Mouse (Mus musculus): ENCODE measurements around the gene Bmp6. TPM values are rescaled to one million over a fixed set of nuclear protein-coding genes. Genes with fewer than 3 reads are reported as not detected.

The Bmp6 gene
- total RNA-seq, 2 experiments from 2014 or later, result not detected

- ATAC-seq (replicated peaks; ENCODE audit: poor library complexity, severe bottlenecking), result no peak
Observed at GRCm38 (mm10) chr13:38353420-38354255, 8.7 kb downstream of the Bmp6 start.

- no peak for ATAC-seq (replicated peaks; ENCODE audit: poor library complexity, severe bottlenecking)
Observed at GRCm38 (mm10) chr13:38354284-38354683, 9.4 kb downstream of the Bmp6 start.

- ATAC-seq (replicated peaks; ENCODE audit: poor library complexity, severe bottlenecking), result no peak
Observed at GRCm38 (mm10) chr13:38359045-38359444, 14.1 kb downstream of the Bmp6 start.

GRCm38 (mm10) chr13:38362751-38363150, 17.8 kb downstream of the Bmp6 start:
- ATAC-seq (replicated peaks; ENCODE audit: poor library complexity, severe bottlenecking), result no peak

- no peak for ATAC-seq (replicated peaks; ENCODE audit: poor library complexity, severe bottlenecking)
Observed at GRCm38 (mm10) chr13:38363869-38364268, 19.0 kb downstream of the Bmp6 start.

GRCm38 (mm10) chr13:38369624-38370023, 24.7 kb downstream of the Bmp6 start:
- ATAC-seq (replicated peaks; ENCODE audit: poor library complexity, severe bottlenecking), result no peak

- no peak for ATAC-seq (replicated peaks; ENCODE audit: poor library complexity, severe bottlenecking)
Observed at GRCm38 (mm10) chr13:38376071-38376470, 31.2 kb downstream of the Bmp6 start.

GRCm38 (mm10) chr13:38377355-38377754, 32.4 kb downstream of the Bmp6 start:
- no peak for ATAC-seq (replicated peaks; ENCODE audit: poor library complexity, severe bottlenecking)

- ATAC-seq (replicated peaks; ENCODE audit: poor library complexity, severe bottlenecking), result no peak
Observed at GRCm38 (mm10) chr13:38379806-38380205, 34.9 kb downstream of the Bmp6 start.

GRCm38 (mm10) chr13:38386035-38386559, 41.2 kb downstream of the Bmp6 start:
- ATAC-seq (replicated peaks; ENCODE audit: poor library complexity, severe bottlenecking), result no peak

- no peak for ATAC-seq (replicated peaks; ENCODE audit: poor library complexity, severe bottlenecking)
Observed at GRCm38 (mm10) chr13:38387453-38388040, 42.6 kb downstream of the Bmp6 start.

GRCm38 (mm10) chr13:38393444-38393843, 48.5 kb downstream of the Bmp6 start:
- ATAC-seq (replicated peaks; ENCODE audit: poor library complexity, severe bottlenecking), result no peak

GRCm38 (mm10) chr13:38395026-38395425, 50.1 kb downstream of the Bmp6 start:
- no peak for ATAC-seq (replicated peaks; ENCODE audit: poor library complexity, severe bottlenecking)

- no peak for ATAC-seq (replicated peaks; ENCODE audit: poor library complexity, severe bottlenecking)
Observed at GRCm38 (mm10) chr13:38397007-38397545, 52.2 kb downstream of the Bmp6 start.

- ATAC-seq (replicated peaks; ENCODE audit: poor library complexity, severe bottlenecking), result no peak
Observed at GRCm38 (mm10) chr13:38398658-38399057, 53.8 kb downstream of the Bmp6 start.

- no peak for ATAC-seq (replicated peaks; ENCODE audit: poor library complexity, severe bottlenecking)
Observed at GRCm38 (mm10) chr13:38400662-38401061, 55.8 kb downstream of the Bmp6 start.

- ATAC-seq (replicated peaks; ENCODE audit: poor library complexity, severe bottlenecking), result no peak
Observed at GRCm38 (mm10) chr13:38407611-38408315, 62.9 kb downstream of the Bmp6 start.

GRCm38 (mm10) chr13:38408636-38409035, 63.7 kb downstream of the Bmp6 start:
- no peak for ATAC-seq (replicated peaks; ENCODE audit: poor library complexity, severe bottlenecking)

GRCm38 (mm10) chr13:38410322-38410865, 65.5 kb downstream of the Bmp6 start:
- no peak for ATAC-seq (replicated peaks; ENCODE audit: poor library complexity, severe bottlenecking)

GRCm38 (mm10) chr13:38419781-38420180, 74.9 kb downstream of the Bmp6 start:
- no peak for ATAC-seq (replicated peaks; ENCODE audit: poor library complexity, severe bottlenecking)
